Mouse (Mus musculus) heart, embryonic 14.5 days (tissue): ENCODE data around the gene Ikzf2. TPM values are rescaled to one million over a fixed set of nuclear protein-coding genes. Genes with fewer than 3 reads are reported as not detected.

Experiments used
- ATAC-seq: fragments of 200-750 bp; cut with Nextera tagmentation; 2 replicates; pipeline ENCODE4 v1.8.0; 2017; ENCODE audit warnings: low read depth, moderate TSS enrichment; ENCODE audit not compliant: insufficient number of reproducible peaks, insufficient read depth, low FRiP score
- H3K27ac ChIP-seq, 2 experiments: fragments of 200-500 bp in 1 of 2; fragments of 300-500 bp in 1 of 2; sonication (generic) in 1 of 2; replicated peaks in 1 of 2; 2 replicates each; pipeline ENCODE4 v1.5.1; 2012 to 2014; ENCODE audit warnings: low read depth in 2 of 2, low read length in 2 of 2, control low read depth in 1 of 2, mild to moderate bottlenecking in 1 of 2, mixed read lengths in 1 of 2; ENCODE audit not compliant: control insufficient read depth in 1 of 2, insufficient read depth in 1 of 2
- H3K27me3 ChIP-seq: fragments of 300-500 bp; sonication (generic); 2 replicates; pipeline ENCODE4 v1.6.1; 2014; ENCODE audit warnings: mild to moderate bottlenecking, low read length, control low read depth; ENCODE audit not compliant: control insufficient read depth, insufficient read depth
- H3K36me3 ChIP-seq: fragments of 300-500 bp; sonication (generic); 2 replicates; pipeline ENCODE4 v1.6.1; 2014; ENCODE audit warnings: mild to moderate bottlenecking, control low read depth, low read length, mixed read lengths; ENCODE audit not compliant: control insufficient read depth, insufficient read depth
- H3K4me1 ChIP-seq, 2 experiments: fragments of 200-500 bp in 1 of 2; fragments of 300-500 bp in 1 of 2; sonication (generic) in 1 of 2; 2 replicates each; pipeline ENCODE4 v1.6.1; 2012 to 2014; ENCODE audit warnings: low read length in 2 of 2, control low read depth in 1 of 2, mixed read lengths in 1 of 2; ENCODE audit not compliant: control insufficient read depth in 2 of 2, insufficient read depth in 2 of 2
- H3K4me2 ChIP-seq: fragments of 300-500 bp; sonication (generic); 2 replicates; pipeline ENCODE4 v1.6.1; 2014; ENCODE audit warnings: mild to moderate bottlenecking, low read length
- H3K4me3 ChIP-seq, 2 experiments: fragments of 200-500 bp in 1 of 2; fragments of 300-500 bp in 1 of 2; sonication (generic) in 1 of 2; 2 replicates each; pipeline ENCODE4 v1.5.1; 2012 to 2014; ENCODE audit warnings: low read length in 2 of 2, mild to moderate bottlenecking in 2 of 2, control low read depth in 1 of 2, low read depth in 1 of 2, moderate library complexity in 1 of 2; ENCODE audit not compliant: control insufficient read depth in 1 of 2, insufficient read depth in 1 of 2
- H3K9ac ChIP-seq: fragments of 300-500 bp; sonication (generic); 2 replicates; pipeline ENCODE4 v1.6.1; 2014; ENCODE audit warnings: mild to moderate bottlenecking, low read length
- H3K9me3 ChIP-seq: fragments of 300-500 bp; sonication (generic); 2 replicates; pipeline ENCODE4 v1.6.1; 2016; ENCODE audit warnings: low read length, control low read depth; ENCODE audit not compliant: control insufficient read depth
- WGBS: fragments of 180-500 bp; shearing (Covaris S2); extraction: QIAGEN DNeasy Blood & Tissue Kit; methylation state at CpG from one replicate; pipeline ENCODE4 v1.1.7; 2014; 5-methylcytosine and 5-hydroxymethylcytosine counted together
- polyA plus RNA-seq: library from polyadenylated mRNA; unstranded; fragments of >200 nt; fragmentation: Nextera tagmentation; extraction: Ambion mirVana; gene quantifications from 2 replicates; pipeline ENCODE4 v1.2.1, GENCODE M21; 2014

Ikzf2 gene
- polyA plus RNA-seq, 1 experiment from 2014 or later = 3.3 TPM

- ATAC-seq = no peak
These were observed 76.3 kb downstream of the Ikzf2 start for GRCm38 (mm10) chr1:69610791-69611190.

GRCm38 (mm10) chr1:69608846-69609245, 78.2 kb downstream of the Ikzf2 start:
- 69% methylated on average over 5 of the region's 5 CpGs for WGBS
- Histone ChIP-seq H3K27me3 (no peaks in the 10 kb centered on the region), H3K4me3 (no peak overlapping the region), H3K9me3 (no peaks in the 10 kb centered on the region), H3K36me3 (no peaks in the 10 kb centered on the region), H3K27ac (no peak overlapping the region), H3K4me1 (peaks cover 0 to 20% of the 10 kb centered on the region in 2 experiments; a peak in 2 of 4 replicates), H3K9ac (no peak overlapping the region), H3K4me2 (no peak overlapping the region)
- ATAC-seq = no peak

More at GRCm38 (mm10) chr1:69610791-69611190, 76.3 kb downstream of the Ikzf2 start:
- Histone ChIP-seq H3K9me3 (no peaks in the 10 kb centered on the region), H3K9ac (no peak overlapping the region), H3K4me2 (peak overlapping the region; percentile 9; the same call in 1 of the 2 replicates), H3K36me3 (no peaks in the 10 kb centered on the region), H3K27ac (0 out of 4 replicates have a peak overlapping the region, but pooled peaks of 1 of the 2 experiments have one; percentile 19), H3K4me1 (peaks cover 0 to 18% of the 10 kb centered on the region in 2 experiments; a peak in 2 of 4 replicates), H3K4me3 (no peak overlapping the region), H3K27me3 (no peaks in the 10 kb centered on the region)
- WGBS = 52% methylated on average over 7 of the region's 7 CpGs

GRCm38 (mm10) chr1:69606844-69607243, 80.2 kb downstream of the Ikzf2 start:
- no peaks in the 10 kb centered on the region for H3K27me3 ChIP-seq
- 91% methylated on average over 1 of the region's 1 CpGs for WGBS
- H3K27ac ChIP-seq = no peak overlapping the region
- peaks cover 0 to 23% of the 10 kb centered on the region in 2 experiments; a peak in 2 of 4 replicates for H3K4me1 ChIP-seq
- H3K9me3 ChIP-seq = no peaks in the 10 kb centered on the region
- H3K36me3 ChIP-seq = no peaks in the 10 kb centered on the region
- H3K4me2 ChIP-seq = no peak overlapping the region
- H3K9ac ChIP-seq = no peak overlapping the region
- ATAC-seq = no peak
- no peak overlapping the region for H3K4me3 ChIP-seq

GRCm38 (mm10) chr1:69604213-69604612, 82.8 kb downstream of the Ikzf2 start:
- Histone ChIP-seq H3K36me3 (no peaks in the 10 kb centered on the region), H3K4me3 (no peak overlapping the region), H3K9me3 (no peaks in the 10 kb centered on the region), H3K4me1 (peaks cover 0 to 9% of the 10 kb centered on the region in 2 experiments; a peak in 1 of 4 replicates), H3K4me2 (no peak overlapping the region), H3K9ac (no peak overlapping the region), H3K27ac (no peak overlapping the region), H3K27me3 (no peaks in the 10 kb centered on the region)
- WGBS = 23% methylated on average over 3 of the region's 3 CpGs
- ATAC-seq = no peak

- no peak overlapping the region for H3K4me3 ChIP-seq
- no peak overlapping the region for H3K9ac ChIP-seq
- H3K27ac ChIP-seq = no peak overlapping the region
- H3K27me3 ChIP-seq = no peaks in the 10 kb centered on the region
- peaks cover 0 to 4% of the 10 kb centered on the region in 2 experiments; a peak in 1 of 4 replicates for H3K4me1 ChIP-seq
- WGBS = 31% methylated on average over 1 of the region's 1 CpGs
- H3K9me3 ChIP-seq = no peaks in the 10 kb centered on the region
- ATAC-seq = no peak
- H3K36me3 ChIP-seq = no peaks in the 10 kb centered on the region
- no peak overlapping the region for H3K4me2 ChIP-seq
These were observed 86.1 kb downstream of the Ikzf2 start for GRCm38 (mm10) chr1:69600954-69601353.

GRCm38 (mm10) chr1:69599074-69599772, 87.8 kb downstream of the Ikzf2 start:
- H3K27me3 ChIP-seq = no peaks in the 10 kb centered on the region
- H3K4me3 ChIP-seq = no peak overlapping the region
- no peaks in the 10 kb centered on the region for H3K36me3 ChIP-seq
- no peak overlapping the region for H3K9ac ChIP-seq
- no peak overlapping the region for H3K4me2 ChIP-seq
- H3K27ac ChIP-seq = no peak overlapping the region
- peaks cover 0 to 4% of the 10 kb centered on the region in 2 experiments; a peak in 1 of 4 replicates for H3K4me1 ChIP-seq
- no peak for ATAC-seq
- H3K9me3 ChIP-seq = no peaks in the 10 kb centered on the region
- 90% methylated on average over 12 of the region's 12 CpGs for WGBS

GRCm38 (mm10) chr1:69591889-69592288, 95.2 kb downstream of the Ikzf2 start:
- H3K27ac ChIP-seq = no peak overlapping the region
- peaks cover 3 to 6% of the 10 kb centered on the region in 2 experiments; a peak in 3 of 4 replicates for H3K4me1 ChIP-seq
- H3K4me3 ChIP-seq = no peak overlapping the region
- no peak overlapping the region for H3K9ac ChIP-seq
- 0 out of 2 replicates have a peak overlapping the region, but pooled peaks have one; percentile 16 for H3K4me2 ChIP-seq
- no peaks in the 10 kb centered on the region for H3K27me3 ChIP-seq
- no peaks in the 10 kb centered on the region for H3K36me3 ChIP-seq
- no peak for ATAC-seq
- no peaks in the 10 kb centered on the region for H3K9me3 ChIP-seq
- WGBS = 57% methylated on average over 6 of the region's 6 CpGs
